Mouse (Mus musculus) spleen, adult 18-20 months (tissue): ENCODE measurements around the gene Adcy3.
A peak's percentile ranks its signal among the peaks of the same experiment; 100 is the strongest.
"Not testable (repeated sequence)": the region's sequence is repeated elsewhere in the genome, so short reads cannot be mapped to it uniquely, and the experiment has no call there.

Source experiments
- DNase-seq, 2 experiments: peaks; one replicate each; pipeline ENCODE4 v3.0.0; 2022; ENCODE audit warnings: mixed read lengths in 2 of 2

Gene Adcy3

DNA sequence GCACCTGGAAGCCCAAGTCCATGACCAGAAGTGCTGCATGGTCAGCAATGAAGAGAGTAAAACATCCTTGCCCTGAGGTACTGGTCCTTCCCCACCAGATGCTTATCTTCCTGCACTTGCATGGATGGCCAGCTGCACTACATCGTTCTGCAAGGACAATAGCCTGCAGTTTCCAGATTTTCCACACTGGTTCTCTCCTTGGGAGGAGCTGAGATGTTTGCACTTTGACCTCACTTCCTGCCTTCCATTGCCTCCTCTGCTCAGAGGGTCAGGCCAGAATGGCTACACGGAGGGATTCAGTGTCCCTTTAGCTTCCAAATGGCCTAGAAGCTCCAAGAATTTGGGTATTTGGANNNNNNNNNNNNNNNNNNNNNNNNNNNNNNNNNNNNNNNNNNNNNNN, 51.7 kb downstream of the Adcy3 start:
- no peak for DNase-seq

DNA sequence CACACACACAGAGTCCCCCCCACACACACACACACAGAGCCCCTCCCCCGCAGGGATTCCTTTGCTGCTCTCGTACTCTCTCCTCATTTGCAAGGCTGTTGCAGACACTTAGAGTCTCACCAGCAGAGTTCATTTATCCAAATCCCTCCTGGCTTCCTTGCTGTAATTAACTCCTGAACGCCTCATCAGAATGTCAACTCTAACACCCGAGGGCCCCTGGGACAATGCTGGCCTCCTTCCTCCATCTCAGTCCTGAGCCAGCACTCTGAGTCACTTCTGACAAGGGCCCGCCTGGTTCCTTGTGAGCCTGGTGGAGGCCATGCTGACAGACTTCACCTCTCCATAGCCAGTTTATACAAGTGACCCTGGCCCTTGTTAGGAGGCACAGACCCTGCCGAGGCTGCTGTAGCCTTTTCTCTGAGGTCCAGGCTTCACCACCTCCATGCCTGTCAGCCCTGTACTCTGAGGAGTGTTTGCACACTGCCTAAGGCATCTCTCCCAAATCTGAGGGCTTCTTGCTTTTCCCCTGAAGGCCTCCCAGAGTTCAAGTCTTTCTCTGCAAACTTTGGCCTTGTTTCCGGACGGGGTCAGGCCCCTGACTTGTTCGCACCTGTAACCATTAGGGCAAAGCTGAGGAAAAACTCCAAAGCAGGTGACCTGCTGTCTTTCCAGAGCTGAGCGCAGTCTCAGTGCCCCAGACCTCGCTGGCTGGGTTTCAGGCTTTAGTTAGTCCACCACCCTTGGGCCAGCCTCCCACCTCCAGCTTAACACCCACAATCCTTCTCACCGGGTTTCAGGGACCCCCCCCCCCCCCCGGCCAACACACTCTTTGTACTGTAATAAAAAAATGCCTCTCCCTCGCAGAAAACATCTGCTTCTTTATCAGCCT, 55.5 kb downstream of the Adcy3 start:
- no peak for DNase-seq

DNA sequence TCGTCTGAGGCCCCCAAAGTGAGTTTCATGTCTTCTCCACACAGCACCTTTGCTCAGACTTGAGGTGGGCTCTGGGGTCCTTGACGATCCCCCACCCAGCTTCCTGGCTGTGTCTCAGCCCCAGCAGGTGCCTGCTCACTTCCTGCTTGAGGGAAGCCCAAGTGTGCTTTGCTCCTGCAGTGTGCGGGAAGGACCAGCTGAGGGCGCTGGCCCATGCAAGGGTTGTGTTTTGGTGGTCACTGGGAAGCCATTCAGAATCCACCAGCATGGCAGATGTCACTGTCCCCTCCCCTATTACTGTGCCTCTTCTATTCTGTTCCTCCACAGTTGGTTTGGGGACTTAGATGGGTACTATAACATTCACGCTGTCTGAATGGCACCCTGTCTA, 56.2 kb downstream of the Adcy3 start:
- DNase-seq: no peak

DNA sequence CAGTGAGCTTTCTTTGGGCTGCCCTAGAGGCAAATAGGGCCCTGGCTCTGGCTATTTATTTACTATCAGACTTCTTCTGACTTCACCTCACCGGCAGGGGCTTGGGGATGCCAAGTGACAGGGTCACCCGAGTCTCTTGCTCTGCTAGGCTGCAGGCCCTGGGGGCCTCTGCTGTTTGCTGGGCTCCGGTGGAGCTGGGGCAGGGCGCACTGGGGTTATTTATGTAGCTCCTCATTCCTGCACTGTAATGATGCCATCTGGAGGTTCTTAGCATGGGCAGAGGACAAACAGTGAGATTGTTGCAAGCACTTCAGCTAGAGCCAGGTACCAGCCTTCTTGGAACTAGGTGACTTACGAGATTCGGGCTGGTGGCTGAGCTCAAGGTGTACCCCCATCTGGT, 59.6 kb downstream of the Adcy3 start:
- DNase-seq: no peak

DNA sequence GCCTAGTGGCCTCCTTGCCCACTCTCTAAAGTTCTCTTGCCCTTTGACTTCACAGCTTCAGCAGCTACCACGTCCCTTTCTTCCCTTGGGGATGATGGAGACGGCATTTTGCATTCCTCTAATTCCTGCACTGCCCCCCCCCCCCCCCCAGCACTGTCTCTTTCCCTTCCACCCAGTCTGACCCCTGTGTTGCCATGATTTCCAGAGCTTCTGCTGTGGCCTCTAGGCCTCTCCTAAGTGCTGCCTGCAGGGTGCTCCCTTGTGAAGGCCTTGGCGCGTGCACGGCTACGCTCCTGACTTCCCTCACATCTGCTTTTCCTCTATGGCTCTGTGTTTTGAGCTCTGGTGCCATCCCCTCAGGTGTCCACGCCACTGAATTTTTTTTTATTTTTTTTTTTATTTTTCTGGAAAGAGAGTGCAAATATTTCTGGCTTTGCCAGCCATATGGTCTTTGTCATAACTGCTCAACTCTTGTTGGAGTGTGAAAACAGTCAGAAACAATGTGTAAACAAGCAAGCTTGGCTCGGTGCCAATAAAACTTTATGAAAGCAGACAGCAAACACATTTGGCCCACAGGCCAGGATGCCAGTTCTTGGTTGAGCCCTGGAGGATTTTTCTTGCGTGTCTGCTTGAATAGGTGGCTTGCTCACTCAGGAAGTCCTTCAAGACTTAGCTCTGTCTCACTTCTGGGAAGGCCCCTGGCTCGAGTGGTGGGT, 60.3 kb downstream of the Adcy3 start:
- no peak for DNase-seq

DNA sequence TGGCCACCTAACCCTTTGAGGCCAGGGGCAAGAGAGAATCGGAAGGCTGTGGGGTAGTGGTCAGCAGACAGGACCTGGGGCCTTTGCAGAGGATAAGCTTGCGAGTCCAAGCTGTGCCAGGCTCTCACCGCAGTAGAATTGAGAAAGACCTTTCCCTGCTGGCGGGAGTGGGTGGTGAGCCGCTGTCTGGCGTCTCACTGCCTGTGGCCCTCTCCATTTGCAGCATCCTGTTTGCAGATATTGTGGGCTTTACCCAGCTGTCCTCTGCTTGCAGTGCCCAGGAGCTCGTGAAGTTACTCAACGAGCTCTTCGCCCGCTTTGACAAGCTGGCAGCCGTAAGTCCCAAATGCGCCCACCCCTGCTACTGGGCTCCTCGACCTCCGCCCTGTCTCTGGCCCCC, 61.7 kb downstream of the Adcy3 start:
- DNase-seq: no peak

DNA sequence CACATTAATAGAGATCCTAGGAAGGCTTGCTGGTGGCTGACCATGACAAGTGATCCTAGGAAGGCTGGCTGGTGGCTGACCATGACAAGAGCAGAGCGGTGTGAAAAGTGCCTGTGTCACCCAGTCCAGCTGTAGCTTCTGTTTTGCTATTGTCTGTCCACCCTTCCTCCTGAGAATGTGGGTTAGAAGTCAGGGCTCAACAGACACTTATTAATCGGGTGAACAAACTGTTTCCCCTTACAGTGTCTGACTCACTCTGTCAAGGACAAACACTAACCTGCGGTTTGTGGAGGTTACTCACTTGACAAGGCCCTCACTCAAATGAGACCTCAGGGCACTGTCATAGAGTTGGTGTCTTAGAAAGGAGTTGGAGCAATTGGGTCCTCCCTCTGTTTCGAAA, 65.8 kb downstream of the Adcy3 start:
- DNase-seq: no peak

DNA sequence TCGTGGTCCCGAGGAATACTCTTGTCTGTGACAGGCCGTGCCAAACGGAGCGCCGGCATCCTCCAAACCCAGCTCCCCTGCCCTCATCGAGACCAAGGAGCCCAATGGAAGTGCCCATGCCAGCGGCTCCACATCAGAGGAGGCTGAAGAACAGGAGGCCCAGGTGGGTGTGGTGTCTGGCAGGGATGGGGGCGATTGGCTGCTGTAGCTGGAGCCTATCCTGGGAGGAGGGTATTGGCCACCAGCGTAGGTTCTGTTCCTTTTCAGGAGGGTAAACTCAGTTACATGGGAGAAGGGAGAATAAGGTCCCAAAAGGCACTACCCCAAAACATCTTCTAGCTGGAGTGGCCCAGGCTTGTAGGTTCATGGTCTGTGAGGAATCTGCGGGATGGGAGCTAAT, 66.4 kb downstream of the Adcy3 start:
- no peak for DNase-seq

DNA sequence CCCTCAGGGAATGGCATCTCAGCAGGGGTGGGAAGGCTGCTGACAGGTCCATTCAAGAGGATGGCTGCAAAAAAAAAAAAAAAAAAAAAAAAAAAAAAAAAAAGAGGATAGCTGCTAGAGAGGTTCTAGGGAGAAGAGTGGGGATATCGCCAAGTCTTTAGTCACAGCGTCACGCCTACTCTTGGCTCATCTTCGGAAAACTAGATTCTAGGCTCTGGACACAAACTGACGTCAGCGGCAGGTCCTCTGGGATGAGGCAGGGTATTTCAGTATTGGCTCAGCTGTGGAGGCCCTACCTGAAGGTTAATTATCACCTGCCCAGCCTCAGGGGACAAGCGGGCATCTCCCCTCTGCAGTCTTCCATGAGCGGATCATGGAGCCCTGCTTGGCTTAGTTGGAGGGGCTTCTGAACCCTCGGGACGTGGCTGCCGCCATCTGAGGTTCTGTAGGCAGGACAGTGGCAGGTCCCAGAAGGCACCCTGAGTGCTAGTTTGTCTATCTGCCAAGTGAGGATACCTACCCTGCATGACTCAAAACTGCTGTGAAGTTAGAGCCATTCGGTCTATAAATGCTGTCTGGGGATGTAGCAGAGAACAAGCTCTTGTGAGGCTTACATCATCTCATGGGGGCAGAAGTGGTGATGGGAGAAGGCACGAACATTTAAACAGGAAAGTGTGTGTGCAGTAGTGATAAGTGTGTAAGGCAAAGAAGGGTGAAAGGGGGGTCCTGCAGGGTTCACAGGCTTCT, 68.7 kb downstream of the Adcy3 start:
- no peak for DNase-seq

DNA sequence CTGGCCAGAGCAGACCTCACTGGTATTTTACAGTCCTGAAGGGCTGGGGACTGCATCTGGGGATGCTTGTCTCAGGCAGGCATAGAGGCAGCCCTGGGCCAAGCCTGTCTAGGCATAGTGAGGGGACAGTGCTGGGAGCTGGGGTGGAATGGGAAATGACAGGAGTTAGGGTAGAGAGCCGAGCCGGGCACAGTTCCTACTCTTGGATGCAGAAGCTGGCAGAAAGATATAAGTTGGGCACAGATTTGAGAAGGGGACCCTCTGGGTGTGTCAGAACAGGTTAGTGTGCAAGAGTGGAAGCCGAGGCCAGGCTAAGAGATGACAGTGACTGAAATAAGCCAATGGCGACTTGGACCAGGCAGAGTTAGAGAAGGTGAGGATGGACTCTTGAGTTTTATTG, 69.3 kb downstream of the Adcy3 start:
- DNase-seq: no peak

DNA sequence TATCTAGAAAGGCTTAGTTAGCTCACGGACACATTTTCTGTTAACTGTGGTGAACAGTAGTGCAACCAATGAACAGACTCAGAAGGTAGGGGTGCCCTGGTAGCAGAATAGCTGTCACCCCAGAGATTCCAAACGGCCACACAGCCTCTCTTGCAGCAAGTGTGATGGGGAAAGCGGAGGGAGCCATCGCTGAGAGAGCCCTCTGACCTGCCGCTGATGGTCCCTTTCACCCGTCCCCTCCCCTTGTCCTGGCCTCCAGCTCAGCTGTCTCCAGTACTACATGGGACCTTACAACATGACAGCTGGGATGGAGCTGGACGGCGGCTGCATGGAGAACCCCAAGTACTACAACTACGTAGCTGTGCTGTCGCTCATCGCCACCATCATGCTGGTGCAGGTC, 73.2 kb downstream of the Adcy3 start:
- no peak for DNase-seq

DNA sequence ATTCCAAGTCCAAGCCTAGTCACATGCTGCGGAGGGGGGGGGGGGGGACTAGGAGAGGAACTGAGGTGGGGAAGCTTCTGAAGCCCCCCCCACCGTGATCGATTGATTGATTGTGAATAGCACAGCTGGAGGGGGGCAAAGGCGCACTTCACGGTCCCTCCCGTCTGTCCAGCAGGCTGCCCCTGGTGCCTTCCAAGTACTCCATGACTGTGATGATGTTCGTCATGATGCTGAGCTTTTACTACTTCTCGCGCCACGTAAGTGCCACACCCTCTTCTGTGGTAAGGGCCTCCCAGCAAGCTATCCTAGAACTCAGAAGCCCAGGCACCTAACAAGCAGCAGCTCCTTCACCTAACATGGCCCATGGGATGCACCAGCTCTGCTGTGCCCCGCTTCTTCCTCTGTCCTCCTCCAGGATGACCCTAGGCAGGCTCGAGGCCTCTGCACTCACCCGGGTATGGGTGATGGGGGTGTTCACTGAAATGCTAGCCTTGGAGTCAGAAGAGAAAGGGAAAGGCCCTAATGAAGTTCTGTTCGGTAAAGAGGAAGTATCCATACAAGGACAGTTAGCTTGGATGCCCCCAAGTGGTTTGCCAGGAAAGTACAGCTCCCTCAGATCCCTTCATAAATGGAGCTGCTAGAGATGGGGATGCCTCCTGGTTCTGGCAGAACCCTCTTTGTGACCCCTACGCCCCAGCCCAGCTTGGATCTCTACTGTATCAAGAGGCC, 75.7 kb downstream of the Adcy3 start:
- DNase-seq: peak in 1 of 2 experiments; percentile 47

DNA sequence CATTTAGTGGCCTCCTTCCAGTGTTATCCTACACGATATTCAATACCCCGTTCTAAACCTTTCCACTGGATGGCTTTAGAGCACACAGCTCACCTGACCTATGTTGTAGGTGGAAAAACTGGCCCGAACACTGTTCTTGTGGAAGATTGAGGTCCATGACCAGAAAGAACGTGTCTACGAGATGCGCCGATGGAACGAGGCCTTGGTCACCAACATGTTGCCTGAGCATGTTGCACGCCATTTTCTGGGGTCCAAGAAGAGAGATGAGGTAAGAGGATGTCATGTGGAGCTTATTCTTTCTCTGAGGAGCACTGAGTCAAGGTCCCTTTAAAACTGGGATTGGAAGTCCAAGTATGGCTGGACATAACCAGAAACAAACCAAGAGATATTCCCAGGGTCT, 76.3 kb downstream of the Adcy3 start:
- DNase-seq: no peak

DNA sequence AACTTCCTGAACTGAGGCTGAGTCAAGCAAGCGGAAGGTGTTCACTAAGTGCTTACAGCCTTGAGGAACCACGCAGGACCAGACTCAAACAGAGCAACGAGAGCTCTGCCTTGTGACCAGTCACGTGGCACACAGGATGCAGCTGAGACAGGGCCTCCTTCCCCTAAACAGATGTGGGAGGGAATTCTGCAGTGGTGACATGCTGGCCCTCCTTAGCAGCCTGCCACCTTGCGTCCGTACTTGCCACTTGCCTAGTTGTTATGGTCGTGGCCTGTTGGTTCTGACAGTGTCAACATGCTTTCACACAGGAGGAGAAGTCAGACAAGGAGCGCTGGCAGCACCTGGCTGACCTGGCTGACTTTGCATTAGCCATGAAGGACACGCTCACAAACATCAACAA, 78.3 kb downstream of the Adcy3 start:
- DNase-seq: peak; percentile 34 to 46

DNA sequence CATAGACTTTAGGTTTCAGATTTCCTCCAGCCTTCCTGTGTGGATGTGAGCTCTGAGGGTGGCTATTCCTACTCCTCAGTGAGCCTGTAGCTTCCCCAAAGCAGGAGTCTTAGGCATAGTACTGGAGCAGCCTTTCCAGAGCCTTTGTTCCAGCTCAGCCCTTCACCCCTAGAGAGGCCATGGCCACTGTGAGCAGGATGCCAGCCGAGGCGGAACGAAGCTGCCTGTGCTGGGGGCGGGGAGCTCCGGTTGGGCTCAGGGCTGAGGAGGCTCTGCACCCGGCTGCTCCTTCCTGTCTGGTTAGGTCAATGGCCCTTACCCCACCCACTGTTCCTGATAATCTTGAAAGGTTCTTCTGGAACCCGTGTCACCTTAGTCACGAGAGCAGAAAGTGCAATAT, 80.0 kb downstream of the Adcy3 start:
- no peak for DNase-seq

DNA sequence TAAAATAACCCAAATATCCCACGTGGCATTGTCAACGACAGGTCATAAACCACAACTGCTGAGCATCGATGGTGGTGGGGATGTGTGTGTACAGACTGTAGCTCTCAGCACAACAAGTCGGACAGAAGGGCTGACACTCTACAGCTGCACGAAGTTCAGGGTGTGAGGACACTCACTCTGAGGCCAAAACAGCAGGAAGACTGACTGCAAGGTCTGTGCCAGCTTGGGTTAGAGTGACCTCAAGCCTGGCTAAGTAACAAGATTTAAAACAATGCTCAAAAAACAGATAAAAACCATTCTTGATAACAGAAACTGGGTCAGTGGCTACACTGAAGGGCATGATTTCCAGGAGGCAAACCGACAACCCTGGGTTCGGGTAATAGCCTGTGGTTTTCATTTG, 97.3 kb downstream of the Adcy3 start:
- no peak for DNase-seq

DNA sequence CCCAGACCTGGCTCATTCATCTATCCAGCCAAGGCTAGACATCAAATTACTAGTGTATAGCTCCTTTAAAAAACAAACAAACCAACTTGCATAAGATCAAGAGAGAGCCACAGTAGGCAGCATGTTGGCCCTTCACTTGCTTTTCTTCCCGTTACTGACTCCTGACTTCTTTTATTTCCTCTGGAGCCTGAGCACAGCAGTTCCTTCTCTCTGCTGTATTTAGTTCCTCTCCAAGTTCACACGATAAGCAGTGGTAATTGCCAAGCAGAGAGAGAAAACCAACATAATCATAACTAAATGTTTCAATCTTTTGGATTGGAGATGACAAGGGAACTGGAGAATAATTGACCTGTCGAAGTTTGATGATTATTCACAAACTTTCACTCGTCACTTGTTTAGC, 99.9 kb downstream of the Adcy3 start:
- no peak for DNase-seq

DNA sequence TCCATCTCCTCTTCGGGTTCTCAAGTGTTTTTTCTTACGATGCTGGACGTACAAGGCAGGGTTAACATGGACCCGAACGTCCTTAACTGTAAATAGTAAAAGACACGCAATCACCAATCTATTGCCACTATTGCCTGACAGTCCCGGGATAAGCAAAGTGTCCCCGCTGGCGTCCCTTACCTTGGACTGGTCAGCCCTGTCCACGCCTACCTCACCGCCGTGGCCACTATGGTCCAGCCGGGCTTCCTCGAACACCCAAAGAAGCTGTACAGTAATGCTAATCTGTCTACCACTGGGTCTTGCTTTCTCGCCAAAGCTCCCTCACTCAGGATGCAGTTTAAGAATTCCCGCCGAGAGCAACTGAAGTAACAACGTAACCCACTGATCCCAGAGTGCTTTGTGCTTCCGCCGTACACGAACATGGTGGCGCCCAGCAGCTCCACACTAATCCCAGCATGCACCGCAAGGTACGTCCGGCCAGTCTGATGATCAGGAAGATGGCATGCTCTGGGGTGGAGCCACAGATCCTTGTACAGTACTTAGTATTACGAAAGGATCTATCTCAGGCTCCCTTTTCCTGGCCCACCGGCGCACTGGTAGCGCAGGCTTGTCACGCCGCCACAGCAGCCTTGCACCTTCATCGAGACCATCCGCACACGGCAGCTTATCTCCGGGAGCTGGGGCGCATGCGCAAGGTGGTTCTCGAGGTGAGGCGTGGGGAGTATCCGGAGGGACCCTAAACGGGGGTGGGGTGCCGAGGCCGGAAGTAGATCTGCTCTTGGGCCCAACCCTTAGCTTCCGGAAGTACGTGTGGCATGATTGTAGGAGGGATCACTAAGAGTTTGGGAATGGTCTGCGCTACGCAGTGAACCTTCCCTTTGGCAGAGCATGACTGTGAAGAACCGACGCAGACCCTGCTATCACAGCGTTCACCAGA, 100.9 kb downstream of the Adcy3 start, which contains the start of the genes Ptrhd1 and Cenpo:
Gene Ptrhd1 (plus strand): TSS at position 456 of the 937 bp plus-strand sequence.
Gene Cenpo (minus strand): TSS at position 723 of the 937 bp plus-strand sequence.
- DNase-seq: peak; percentile 92 to 95

DNA sequence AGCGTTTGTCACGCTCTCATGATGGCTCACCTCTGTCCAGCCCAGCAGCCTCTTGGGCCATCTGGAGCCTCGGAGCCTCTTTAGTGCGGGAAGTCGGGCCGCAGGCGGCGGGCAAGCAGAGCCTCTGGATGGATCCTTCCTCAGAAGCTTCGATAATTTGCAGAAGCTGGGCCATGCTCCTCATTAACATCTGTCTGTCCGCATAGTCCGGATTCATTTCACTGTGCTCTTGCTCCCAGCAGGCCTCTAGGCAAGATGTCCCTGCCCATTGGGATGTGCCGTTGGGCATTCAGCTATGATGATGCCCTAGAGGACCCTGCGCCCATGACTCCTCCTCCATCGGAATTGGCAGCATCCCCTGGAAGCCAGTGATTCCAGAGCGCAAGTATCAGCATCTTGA, 104.6 kb downstream of the Adcy3 start:
- no peak for DNase-seq

DNA sequence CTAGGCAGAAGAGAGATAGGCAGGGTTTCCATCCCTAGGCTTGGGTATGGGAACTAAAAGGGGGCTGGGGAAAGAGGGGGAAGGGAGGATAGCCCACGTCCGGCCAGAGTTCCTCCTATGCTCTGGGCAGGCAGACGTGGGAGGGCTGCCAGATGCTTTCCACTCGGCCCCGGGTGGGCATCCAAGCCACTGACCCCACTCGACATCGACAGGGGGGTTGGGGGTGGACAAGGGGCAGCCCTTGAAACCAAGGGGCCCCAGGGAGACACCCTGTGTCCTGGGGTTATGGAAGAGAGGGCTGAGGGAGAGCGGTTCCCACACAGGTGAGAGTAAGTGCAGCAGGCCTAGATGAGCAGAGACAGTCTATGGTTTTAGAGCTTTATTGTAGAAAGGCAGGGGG, 107.4 kb downstream of the Adcy3 start:
- not testable (repeated sequence) for DNase-seq

DNA sequence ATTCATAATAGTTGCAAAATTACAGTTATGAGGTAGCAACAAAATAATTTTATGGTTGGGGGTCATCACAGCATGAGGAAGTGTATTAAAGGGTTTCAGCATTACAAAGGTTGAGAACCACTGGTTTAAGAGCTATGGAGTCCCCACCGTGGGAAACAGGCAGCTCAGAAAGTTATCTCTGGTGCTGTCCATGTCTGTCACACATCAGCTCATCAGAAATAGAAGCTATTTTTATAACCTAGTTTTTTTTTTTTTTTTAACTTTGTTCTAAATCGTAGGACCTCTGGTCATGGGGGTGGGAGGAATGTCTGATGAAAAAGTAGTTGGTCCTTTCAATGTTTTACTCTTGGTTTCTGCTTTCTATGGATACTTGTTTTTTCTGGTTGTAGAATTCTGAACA, 110.9 kb downstream of the Adcy3 start:
- no peak for DNase-seq

DNA sequence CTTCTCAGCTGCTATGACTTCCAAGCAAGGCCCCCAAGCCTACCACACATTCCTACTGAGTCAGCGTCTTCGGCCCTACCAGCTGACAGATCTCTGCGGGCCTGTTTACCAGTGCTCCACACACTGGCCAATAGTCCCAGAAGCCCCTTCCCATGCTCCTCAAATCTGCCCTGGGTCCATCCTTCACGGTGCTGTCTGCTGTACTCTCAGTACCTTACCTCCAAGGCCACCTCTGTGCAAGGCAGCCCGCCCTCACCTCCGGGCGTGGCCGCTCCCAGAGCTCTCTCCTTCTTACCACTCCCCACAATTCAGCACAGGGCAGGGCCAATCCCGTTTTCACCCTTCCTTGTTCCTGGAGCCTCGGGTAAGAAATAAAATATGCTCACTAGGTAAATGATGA, 112.8 kb downstream of the Adcy3 start:
- DNase-seq: no peak
